Mouse (Mus musculus) intestine, embryonic 16.5 days (tissue): ENCODE results near the gene Bckdha. TPM values are rescaled to one million over a fixed set of nuclear protein-coding genes. Genes with fewer than 3 reads are reported as not detected.

Source experiments
- ATAC-seq: fragments of 200-750 bp; cut with Nextera tagmentation; 2 replicates; pipeline ENCODE4 v1.8.0; 2017; ENCODE audit warnings: moderate TSS enrichment, moderate library complexity
- H3K27ac ChIP-seq: fragments of 300-500 bp; sonication (generic); 2 replicates; pipeline ENCODE4 v1.5.1; 2014; ENCODE audit warnings: mild to moderate bottlenecking, low read length
- H3K27me3 ChIP-seq: fragments of 300-500 bp; sonication (generic); replicated peaks from 2 replicates; pipeline ENCODE4 v1.6.1; 2014; ENCODE audit warnings: low read length, control low read depth, mixed read lengths; ENCODE audit not compliant: control insufficient read depth, insufficient read depth
- H3K36me3 ChIP-seq: fragments of 300-500 bp; sonication (generic); 2 replicates; pipeline ENCODE4 v1.6.1; 2014; ENCODE audit warnings: low read length, control low read depth; ENCODE audit not compliant: control insufficient read depth, insufficient read depth
- H3K4me1 ChIP-seq: fragments of 300-500 bp; sonication (generic); 2 replicates; pipeline ENCODE4 v1.6.1; 2014; ENCODE audit warnings: low read length, control low read depth, mixed read lengths; ENCODE audit not compliant: control insufficient read depth, insufficient read depth
- H3K4me2 ChIP-seq: fragments of 300-500 bp; sonication (generic); 2 replicates; pipeline ENCODE4 v1.6.1; 2014; ENCODE audit warnings: low read depth, low read length, control low read depth
- H3K4me3 ChIP-seq: fragments of 300-500 bp; sonication (generic); 2 replicates; pipeline ENCODE4 v1.5.1; 2014; ENCODE audit warnings: mild to moderate bottlenecking, low read length
- H3K9ac ChIP-seq: fragments of 300-500 bp; sonication (generic); 2 replicates; pipeline ENCODE4 v1.6.1; 2014; ENCODE audit warnings: low read depth, low read length
- H3K9me3 ChIP-seq: fragments of 300-500 bp; sonication (generic); 2 replicates; pipeline ENCODE4 v1.6.1; 2016; ENCODE audit warnings: low read length, control low read depth; ENCODE audit not compliant: control insufficient read depth
- WGBS: fragments of 180-500 bp; shearing (Covaris S2); extraction: QIAGEN DNeasy Blood & Tissue Kit; methylation state at CpG from one replicate; pipeline ENCODE4 v1.1.7; 2014; 5-methylcytosine and 5-hydroxymethylcytosine counted together
- polyA plus RNA-seq: library from polyadenylated mRNA; unstranded; fragments of >200 nt; fragmentation: Nextera tagmentation; extraction: Ambion mirVana; gene quantifications from 2 replicates; pipeline ENCODE4 v1.2.1, GENCODE M21; 2015

The Bckdha gene
- 49.3 and 50.9 TPM in 2 replicates for polyA plus RNA-seq

GRCm38 (mm10) chr7:25658657-25659472 lies at the start of gene Bckdha, which contains the start of gene Exosc5:
Gene Bckdha (minus strand): TSS chr7:25658981.
Gene Exosc5 (plus strand): TSS chr7:25659164.
- ATAC-seq = peak; percentile 99
- H3K9ac ChIP-seq = peak within 1 kb of the TSS; percentile 74
- H3K4me1 ChIP-seq = peaks cover 10% of the 10 kb centered on the region
- H3K4me2 ChIP-seq = peak within 1 kb of the TSS; percentile 75
- H3K9me3 ChIP-seq = no peaks in the 10 kb centered on the region
- H3K27ac ChIP-seq = peak within 1 kb of the TSS; percentile 63
- WGBS = under 1% methylated on average over 50 of the region's 50 CpGs
- peak within 1 kb of the TSS; percentile 78 for H3K4me3 ChIP-seq
- H3K27me3 ChIP-seq = no peaks in the 10 kb centered on the region
- H3K36me3 ChIP-seq = no peaks in the 10 kb centered on the region

- ATAC-seq = no peak
- Histone ChIP-seq H3K9ac (peak overlapping the region; percentile 33), H3K4me2 (0 out of 2 replicates have a peak overlapping the region, but pooled peaks have one; percentile 3), H3K4me3 (no peak overlapping the region), H3K36me3 (no peaks in the 10 kb centered on the region), H3K9me3 (no peaks in the 10 kb centered on the region), H3K27me3 (no peaks in the 10 kb centered on the region), H3K27ac (peak overlapping the region; percentile 77), H3K4me1 (peaks cover 60% of the 10 kb centered on the region)
- WGBS = 47% methylated on average over 15 of the region's 15 CpGs
These were observed 49.0 kb upstream of the Bckdha start for GRCm38 (mm10) chr7:25707581-25708292.

- Histone ChIP-seq H3K9me3 (no peaks in the 10 kb centered on the region), H3K27ac (peak overlapping the region; percentile 77), H3K9ac (peak overlapping the region; percentile 33; the same call in 1 of the 2 replicates), H3K27me3 (no peaks in the 10 kb centered on the region), H3K4me2 (no peak overlapping the region), H3K4me1 (peaks cover 54% of the 10 kb centered on the region), H3K4me3 (no peak overlapping the region), H3K36me3 (no peaks in the 10 kb centered on the region)
- ATAC-seq = no peak
- 40% methylated on average over 7 of the region's 7 CpGs for WGBS
These were observed 47.9 kb upstream of the Bckdha start for GRCm38 (mm10) chr7:25706578-25707170.

- no peaks in the 10 kb centered on the region for H3K36me3 ChIP-seq
- H3K9me3 ChIP-seq = no peaks in the 10 kb centered on the region
- H3K4me2 ChIP-seq = no peak overlapping the region
- peak; percentile 38 for ATAC-seq
- H3K9ac ChIP-seq = no peak overlapping the region
- peak overlapping the region; percentile 77 for H3K27ac ChIP-seq
- 42% methylated on average over 6 of the region's 6 CpGs for WGBS
- H3K4me1 ChIP-seq = peaks cover 52% of the 10 kb centered on the region
- H3K27me3 ChIP-seq = no peaks in the 10 kb centered on the region
- no peak overlapping the region for H3K4me3 ChIP-seq
These were observed 47.0 kb upstream of the Bckdha start for GRCm38 (mm10) chr7:25705801-25706251.

GRCm38 (mm10) chr7:25704716-25705364 lies 46.1 kb upstream of the Bckdha start:
- Histone ChIP-seq H3K4me3 (peak overlapping the region; percentile 31), H3K4me2 (peak overlapping the region; percentile 54), H3K36me3 (no peaks in the 10 kb centered on the region), H3K27ac (no peak overlapping the region), H3K9me3 (no peaks in the 10 kb centered on the region), H3K27me3 (no peaks in the 10 kb centered on the region), H3K9ac (no peak overlapping the region), H3K4me1 (peaks cover 44% of the 10 kb centered on the region)
- ATAC-seq = peak; percentile 51
- WGBS = 11% methylated on average over 37 of the region's 37 CpGs

- H3K9ac ChIP-seq = no peak overlapping the region
- ATAC-seq = 0 out of 2 replicates have a peak, but pooled peaks have one; percentile 7
- H3K4me2 ChIP-seq = 0 out of 2 replicates have a peak overlapping the region, but pooled peaks have one; percentile 2
These were observed 45.2 kb upstream of the Bckdha start for GRCm38 (mm10) chr7:25703793-25704494.

GRCm38 (mm10) chr7:25702350-25702749 lies 43.6 kb upstream of the Bckdha start:
- Histone ChIP-seq H3K4me3 (no peak overlapping the region), H3K9me3 (no peaks in the 10 kb centered on the region), H3K4me1 (peaks cover 31% of the 10 kb centered on the region), H3K4me2 (no peak overlapping the region), H3K27ac (no peak overlapping the region), H3K36me3 (no peaks in the 10 kb centered on the region), H3K9ac (no peak overlapping the region), H3K27me3 (no peaks in the 10 kb centered on the region)
- no peak for ATAC-seq
- 100% methylated on average over 2 of the region's 2 CpGs for WGBS

More at GRCm38 (mm10) chr7:25703793-25704494, 45.2 kb upstream of the Bckdha start:
- Histone ChIP-seq H3K4me1 (peaks cover 42% of the 10 kb centered on the region), H3K27ac (no peak overlapping the region), H3K4me3 (no peak overlapping the region), H3K27me3 (no peaks in the 10 kb centered on the region), H3K36me3 (no peaks in the 10 kb centered on the region), H3K9me3 (no peaks in the 10 kb centered on the region)
- WGBS = 37% methylated on average over 10 of the region's 10 CpGs

- no peaks in the 10 kb centered on the region for H3K27me3 ChIP-seq
- no peaks in the 10 kb centered on the region for H3K9me3 ChIP-seq
- peaks cover 16% of the 10 kb centered on the region for H3K4me1 ChIP-seq
- no peak overlapping the region for H3K9ac ChIP-seq
- no peak overlapping the region for H3K4me2 ChIP-seq
- no peak overlapping the region for H3K27ac ChIP-seq
- no peak overlapping the region for H3K4me3 ChIP-seq
- no peaks in the 10 kb centered on the region for H3K36me3 ChIP-seq
- ATAC-seq = no peak
- 76% methylated on average over 12 of the region's 12 CpGs for WGBS
These were observed 42.0 kb upstream of the Bckdha start for GRCm38 (mm10) chr7:25700732-25701131.
